Mouse (Mus musculus) gastrocnemius, postnatal 10 days (tissue): ENCODE results near the gene Tmem97. TPM values are rescaled to one million over a fixed set of nuclear protein-coding genes. Genes with fewer than 3 reads are reported as not detected.
A peak's percentile ranks its signal among the peaks of the same experiment; 100 is the strongest.
"Not testable (repeated sequence)": the region's sequence is repeated elsewhere in the genome, so short reads cannot be mapped to it uniquely, and the experiment has no call there.

Experiments
- DNase-seq: peaks from one replicate; pipeline ENCODE4 v3.0.0; 2021; ENCODE audit warnings: mixed read lengths
- total RNA-seq, 2 experiments: library from RNA; stranded (reverse); gene quantifications; 2 replicates each; pipeline ENCODE4 v1.2.3; 2021

The Tmem97 gene
- total RNA-seq, 2 experiments from 2014 or later = 11.9 to 13.9 TPM

GRCm38 (mm10) chr11:78549491-78549987 lies 1.0 kb downstream of the Tmem97 start:
- no peak for DNase-seq

DNA sequence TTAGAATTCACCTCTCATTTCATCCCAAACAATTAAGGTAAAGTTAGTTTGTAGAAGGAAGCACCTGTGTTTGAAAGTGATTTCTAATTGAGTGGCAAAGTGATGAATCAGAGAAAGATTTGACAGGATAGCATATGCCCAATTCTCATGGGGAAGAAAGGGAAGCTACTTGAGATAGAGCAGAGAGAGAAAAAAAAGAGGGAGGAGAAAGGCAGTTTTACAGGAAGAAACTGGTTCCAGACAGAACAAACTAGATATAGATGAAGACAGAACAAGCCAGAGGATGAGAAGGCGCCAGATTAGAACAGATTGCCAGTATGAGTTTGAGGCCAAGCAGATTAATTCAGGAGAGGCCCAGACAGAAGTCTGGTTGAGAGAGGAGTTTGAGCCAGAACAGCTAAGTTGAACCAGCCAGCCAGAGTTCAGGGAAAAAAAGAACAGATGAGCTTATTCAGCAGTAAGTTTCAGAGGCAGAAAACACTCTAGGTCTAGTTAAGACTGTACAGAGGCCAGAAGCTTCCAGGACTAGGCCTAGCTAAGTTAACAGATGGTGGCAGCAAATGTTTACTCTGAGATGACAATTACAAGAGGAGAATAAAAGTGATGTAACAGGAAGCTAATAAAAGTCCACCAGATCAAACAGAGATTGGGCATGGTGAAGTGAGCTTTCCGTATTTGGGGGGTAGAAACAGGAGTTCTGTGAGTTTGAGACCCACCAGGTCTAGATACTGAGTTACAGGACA lies 2.7 kb downstream of the Tmem97 start:
- no peak for DNase-seq

DNA sequence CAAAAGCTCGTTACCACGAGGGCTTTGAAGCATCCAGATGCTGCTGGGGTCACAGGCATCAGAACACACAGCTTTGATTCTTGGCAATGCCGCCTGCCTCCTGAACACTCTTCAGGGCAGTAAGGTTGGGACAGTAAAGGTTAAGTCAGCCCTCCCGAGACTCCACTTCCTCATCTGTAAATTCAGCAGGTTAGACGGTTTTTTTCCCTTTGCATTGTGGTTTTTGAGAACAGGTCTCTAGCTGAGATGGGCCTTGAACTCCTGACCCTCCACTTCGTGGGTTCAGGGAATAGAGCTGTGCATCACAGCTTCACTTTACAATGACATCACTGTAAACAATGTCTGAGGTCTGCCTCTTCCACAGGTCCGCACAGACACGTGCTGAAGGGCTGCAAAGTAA lies 5.4 kb downstream of the Tmem97 start:
- DNase-seq = no peak

DNA sequence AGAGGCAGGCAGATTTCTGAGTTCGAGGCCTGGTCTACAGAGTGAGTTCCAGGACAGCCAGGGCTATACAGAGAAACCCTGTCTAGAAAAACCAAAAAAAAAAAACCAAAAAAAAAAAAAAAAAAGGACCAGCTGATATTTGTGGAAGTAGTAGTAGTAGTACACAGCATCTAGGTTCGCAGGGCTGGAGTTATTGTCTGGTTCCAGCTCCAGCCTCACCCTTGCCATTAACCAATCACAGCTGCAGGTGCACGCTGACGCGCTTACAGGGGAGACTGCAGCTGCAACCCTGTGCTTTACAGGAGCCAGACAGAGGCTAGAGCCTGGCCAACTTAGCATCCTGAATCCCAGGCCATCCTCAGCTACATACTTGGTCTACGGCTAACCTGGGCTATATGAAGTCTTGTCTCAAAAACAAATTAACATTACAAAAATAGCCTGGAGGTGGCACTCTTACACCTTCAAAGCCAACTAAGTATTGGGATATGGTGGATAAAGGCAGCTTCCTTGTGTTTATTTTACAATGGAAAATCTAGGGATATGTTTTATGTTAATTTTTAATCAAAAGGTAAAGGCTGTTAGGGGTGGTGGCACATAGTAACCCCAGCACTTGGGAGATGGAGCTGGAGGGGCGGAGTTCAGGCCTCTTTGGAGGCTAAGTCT lies 6.0 kb downstream of the Tmem97 start:
- no peak for DNase-seq

- no peak for DNase-seq
Observed at GRCm38 (mm10) chr11:78540358-78540757, 10.2 kb downstream of the Tmem97 start.

GRCm38 (mm10) chr11:78536690-78537084 lies 13.9 kb downstream of the Tmem97 start:
- DNase-seq = no peak

DNA sequence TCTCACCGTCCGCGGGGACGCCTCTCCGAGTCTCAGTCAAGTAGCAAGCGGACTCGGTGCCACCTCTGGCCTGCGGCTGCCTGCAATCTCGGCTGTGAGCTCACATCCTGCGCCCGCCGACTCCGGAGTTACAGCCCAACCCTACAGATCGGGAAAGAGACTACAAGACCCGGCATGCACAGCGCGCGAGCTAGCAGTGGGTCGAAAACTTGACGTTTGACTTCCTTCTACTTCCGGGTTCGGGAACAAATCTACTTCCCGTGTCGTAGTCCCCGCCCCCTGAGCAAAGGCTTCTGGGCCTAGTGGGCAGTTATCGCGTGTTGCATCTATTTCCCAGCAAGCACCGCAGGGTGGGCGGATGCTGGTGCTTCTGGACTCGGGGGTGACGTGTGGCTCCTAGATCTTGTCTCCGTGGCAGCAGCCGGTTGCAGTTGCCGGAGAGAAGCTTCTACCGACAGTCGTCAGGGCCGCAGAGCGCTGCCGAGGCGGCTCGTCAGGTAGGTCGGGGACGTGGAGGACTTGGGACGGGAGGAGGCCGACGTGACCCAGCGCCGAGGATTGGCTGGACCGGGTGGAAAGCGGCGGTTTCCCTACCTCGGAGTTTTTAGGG lies 14.4 kb downstream of the Tmem97 start, which contains the start of the genes Tnfaip1 and Ift20:
Tnfaip1 (minus strand) TSS at position 253 of the 610 bp plus-strand sequence.
Ift20 (plus strand) TSS at position 282 of the 610 bp plus-strand sequence.
- DNase-seq = peak; percentile 90

- no peak for DNase-seq
Observed at GRCm38 (mm10) chr11:78535376-78536079, 15.0 kb downstream of the Tmem97 start.

- no peak for DNase-seq
Observed at GRCm38 (mm10) chr11:78534516-78534915, 16.1 kb downstream of the Tmem97 start.

DNA sequence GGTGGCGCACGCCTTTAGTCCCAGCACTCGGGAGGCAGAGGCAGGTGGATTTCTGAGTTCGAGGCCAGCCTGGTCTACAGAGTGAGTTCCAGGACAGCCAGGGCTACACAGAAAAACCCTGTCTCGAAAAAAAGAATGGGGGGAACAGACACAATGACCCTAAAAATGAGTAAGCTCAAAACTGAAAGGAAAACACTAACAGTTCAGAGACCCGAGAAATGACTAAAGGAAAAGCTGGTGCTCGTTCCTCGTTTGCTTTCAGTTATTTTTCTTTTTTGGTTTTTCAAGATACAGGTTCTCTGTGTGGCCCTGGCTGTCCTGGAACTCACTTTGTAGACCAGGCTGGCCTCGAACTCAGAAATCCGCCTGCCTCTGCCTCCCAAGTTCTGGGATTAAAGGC lies 19.1 kb downstream of the Tmem97 start:
- DNase-seq = not testable (repeated sequence)

DNA sequence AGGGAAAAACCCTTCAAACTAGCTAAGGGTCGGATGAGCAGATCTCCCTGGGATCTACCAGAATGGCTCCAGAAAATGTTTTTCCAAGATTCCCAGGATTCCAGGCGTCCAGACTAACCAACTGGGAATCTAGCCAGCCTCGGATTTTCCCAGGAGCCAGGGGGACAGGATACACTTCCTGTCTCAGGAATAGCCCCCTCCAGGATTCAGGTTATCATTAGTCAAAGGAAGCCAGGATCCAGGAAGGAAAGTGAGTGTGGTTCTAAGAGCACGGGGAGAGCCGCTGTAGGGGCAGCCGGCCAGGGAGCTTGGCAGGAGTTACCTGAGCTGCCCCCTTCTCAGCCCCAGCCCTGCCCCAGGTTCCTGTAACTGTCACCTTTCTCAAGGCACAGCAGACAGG lies 19.5 kb downstream of the Tmem97 start:
- peak; percentile 47 for DNase-seq

- no peak for DNase-seq
Observed at GRCm38 (mm10) chr11:78530001-78530400, 20.6 kb downstream of the Tmem97 start.

GRCm38 (mm10) chr11:78528714-78529113 lies 21.9 kb downstream of the Tmem97 start:
- DNase-seq = no peak

DNA sequence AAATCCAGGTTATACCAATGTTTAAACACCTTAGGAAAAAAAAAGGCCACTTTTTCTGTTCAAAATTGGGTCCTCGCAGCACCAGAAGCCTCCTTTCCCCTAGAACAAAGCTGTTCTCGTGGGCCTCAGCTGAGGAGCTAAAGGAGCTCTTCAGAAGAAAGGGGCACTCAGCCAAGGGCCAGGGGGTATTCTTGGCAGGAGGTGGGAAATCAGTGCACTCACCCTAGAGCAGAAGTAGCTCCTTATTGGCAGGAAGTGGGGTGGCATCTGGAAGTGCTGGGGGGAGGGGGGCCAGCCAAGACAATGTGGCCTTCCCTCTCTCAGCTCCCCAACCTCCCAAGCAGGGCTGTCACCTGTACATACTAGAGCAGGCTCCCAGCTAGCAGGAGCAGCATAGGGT lies 25.7 kb downstream of the Tmem97 start:
- no peak for DNase-seq

GRCm38 (mm10) chr11:78523241-78523955 lies 27.2 kb downstream of the Tmem97 start:
- DNase-seq = no peak

- no peak for DNase-seq
Observed at GRCm38 (mm10) chr11:78522481-78522997, 28.0 kb downstream of the Tmem97 start.

DNA sequence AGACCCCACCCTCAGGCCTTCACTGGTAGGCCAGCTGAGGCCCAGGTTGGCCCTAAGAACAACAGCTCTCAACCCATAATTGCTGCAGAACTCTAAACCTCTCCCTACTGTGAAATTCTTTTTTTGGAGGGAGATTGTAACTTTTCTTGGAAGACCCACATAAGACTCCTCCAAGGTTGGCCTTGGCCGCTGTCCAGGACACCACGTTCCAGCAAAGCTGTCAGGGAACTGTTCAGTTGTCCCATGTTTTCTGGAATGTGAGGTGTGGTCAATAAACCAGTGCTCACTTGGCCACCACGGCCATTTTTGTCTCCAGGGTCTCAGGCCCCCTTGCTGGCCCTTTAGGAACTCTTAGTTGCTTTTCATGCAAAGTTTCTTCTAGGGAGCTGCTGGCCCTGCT lies 28.7 kb downstream of the Tmem97 start:
- no peak for DNase-seq

DNA sequence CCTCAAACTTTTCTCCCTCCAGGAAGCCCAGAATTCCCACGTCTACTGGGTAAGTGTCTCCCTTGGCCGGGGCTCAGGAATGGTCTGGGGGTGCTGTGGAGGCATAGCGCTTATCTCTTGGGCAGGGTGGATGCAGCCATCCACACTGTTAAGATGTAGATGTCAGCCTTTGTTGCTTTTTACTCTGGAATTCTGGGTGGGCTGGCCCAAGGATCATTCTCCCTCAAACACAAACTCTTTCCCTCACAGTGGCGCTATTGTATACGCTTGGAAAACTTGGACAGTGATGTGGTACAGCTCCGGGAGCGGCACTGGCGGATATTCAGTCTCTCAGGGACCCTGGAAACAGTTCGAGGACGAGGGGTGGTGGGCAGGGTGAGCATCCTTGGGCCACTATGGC lies 31.6 kb downstream of the Tmem97 start:
- no peak for DNase-seq

DNA sequence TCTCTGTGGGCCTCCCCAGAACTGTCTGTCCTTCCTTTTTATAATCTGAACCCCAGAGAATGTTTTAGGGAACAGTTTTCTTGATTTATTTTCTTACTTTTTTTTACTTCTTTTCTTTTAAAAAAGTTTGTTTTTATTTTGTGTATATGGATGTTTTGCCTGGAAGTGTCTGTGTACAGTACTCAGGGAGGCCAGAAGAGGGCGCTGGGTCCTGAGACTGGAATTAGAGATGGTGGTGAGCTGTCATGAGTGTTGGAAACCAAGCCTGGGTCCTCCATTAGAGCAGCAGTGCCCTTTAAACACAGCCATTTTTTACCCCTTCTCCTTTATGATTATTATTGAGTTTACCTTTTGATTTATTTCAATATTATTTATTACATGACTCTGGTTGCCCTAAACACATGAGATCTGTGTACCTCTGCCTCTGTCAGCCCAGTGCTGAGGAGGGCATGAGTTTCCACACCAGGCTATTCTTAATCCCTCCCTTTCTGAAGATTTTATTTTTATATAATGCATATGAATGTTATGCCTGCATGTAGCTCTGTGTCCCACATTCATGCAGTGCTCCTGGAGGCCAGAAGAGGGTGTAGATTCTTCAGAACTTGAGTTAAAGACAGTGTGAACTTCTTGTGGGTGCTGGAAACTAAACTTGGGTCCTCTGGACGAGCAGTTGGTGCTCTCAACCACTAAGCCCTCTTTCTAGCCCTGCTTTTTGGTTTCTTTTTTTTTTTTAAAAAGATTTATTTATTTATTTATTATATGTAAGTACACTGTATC lies 34.8 kb downstream of the Tmem97 start:
- DNase-seq = no peak

DNA sequence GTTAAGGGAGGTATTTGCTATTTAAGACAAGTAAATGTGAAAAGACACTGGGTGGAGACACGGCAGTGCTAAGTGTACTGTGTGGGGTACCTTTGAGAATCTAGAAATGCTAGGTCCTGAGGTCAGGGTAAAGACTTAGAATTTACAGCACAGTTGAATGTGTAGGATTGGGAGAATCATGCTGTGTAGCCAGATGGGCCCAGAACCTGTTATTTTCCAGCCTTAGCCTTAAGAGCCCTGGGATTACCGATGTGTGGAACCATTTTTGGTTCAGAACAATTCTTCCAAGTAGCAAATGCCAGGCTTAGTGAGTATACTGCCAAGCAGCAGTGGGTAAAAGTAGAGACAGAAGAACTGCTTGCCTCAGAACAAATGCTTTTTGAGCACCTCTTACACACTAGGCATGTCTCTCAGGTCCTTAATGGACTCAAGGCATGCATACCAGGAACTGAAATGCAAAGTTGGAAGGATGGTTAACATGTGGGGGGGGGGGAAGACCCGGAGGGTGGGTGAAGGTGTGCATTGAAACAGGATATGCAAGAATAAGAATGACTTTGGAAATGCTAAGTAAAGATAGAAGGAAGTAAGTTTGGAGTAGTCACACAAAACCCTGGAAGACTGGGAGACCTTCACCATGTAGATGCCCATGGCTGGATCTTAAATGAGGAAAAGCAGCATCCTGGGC lies 37.3 kb downstream of the Tmem97 start:
- DNase-seq = no peak
